Mouse (Mus musculus): ENCODE measurements at regions not wholly inside any gene's neighbourhood (a gene's known extent, or its start where the extent isn't known, plus 50 kb on each side); places are given as distances from the start of the nearest gene placed in this dataset.

DNA sequence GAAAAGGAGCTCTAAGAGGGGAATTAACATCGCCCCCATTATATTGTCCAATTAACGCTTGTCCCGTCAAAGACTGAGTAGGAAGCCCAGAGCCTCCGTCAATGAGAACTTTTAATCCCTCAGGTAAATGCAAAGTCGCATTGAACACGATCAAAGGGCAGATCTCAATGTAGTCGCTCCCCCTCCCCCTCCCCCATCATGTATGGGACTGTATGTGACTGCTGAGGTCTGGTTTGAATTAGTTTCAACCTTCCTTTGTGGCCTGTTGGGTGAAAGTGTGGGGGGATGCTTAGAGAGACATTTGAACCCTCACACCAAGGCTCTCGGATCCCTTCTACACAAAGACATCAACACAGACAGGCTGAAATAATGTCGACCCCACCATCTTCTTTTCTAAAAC is 187.9 kb downstream of the Mycn start:
- Histone ChIP-seq H3K4me1 (no peaks in the 10 kb centered on the region), H3K4me2 (no peak overlapping the region), H3K4me3 (no peak overlapping the region), H3K27me3 (no peaks in the 10 kb centered on the region), H3K27ac (no peak overlapping the region), H3K36me3 (no peaks in the 10 kb centered on the region), H3K9ac (no peak overlapping the region), H3K9me3 (no peaks in the 10 kb centered on the region)
- 32% methylated on average over 9 of the region's 9 CpGs for WGBS
- ATAC-seq (ENCODE audit: insufficient number of reproducible peaks, low FRiP score, low TSS enrichment, low read depth) = no peak

DNA sequence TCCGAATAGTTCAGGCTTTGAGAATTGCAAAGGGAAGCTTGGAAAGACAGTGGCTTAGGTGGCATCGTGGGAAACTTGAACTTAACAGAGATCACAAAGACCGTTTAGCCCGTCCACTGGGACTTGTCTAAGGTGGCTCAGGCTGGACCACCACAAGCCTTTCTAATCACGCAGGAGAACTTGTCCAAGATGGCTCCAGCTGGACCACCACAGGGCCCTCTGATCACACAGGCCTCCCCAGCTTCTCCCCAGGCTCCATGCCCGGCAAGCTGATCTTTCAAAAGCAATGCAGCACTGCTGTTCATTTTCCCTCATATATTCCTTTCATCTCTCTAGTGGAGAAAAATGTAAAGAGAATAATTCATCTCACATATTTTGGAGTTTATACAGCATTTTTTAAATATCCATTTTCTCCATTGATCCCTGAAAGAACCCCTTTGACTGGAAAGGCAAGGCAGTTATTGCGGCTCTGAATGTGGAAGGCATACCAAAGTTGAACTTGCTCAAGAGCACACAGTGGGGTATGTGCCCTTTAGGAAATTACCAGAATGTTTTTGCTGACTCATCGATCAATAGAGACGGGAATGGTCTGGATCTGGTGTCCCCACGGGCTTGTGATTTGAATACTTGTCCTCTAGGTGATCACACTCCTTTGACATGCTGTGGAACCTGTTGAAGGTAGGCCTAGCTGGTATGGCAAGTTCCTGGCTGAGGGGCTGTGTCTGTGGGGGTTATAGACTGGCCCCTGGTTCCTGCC is 189.9 kb downstream of the Mycn start:
- no peaks in the 10 kb centered on the region for H3K4me1 ChIP-seq
- H3K9ac ChIP-seq = no peak overlapping the region
- no peak overlapping the region for H3K27ac ChIP-seq
- no peaks in the 10 kb centered on the region for H3K27me3 ChIP-seq
- 87% methylated on average over 10 of the region's 10 CpGs for WGBS
- no peak for ATAC-seq (ENCODE audit: insufficient number of reproducible peaks, low FRiP score, low TSS enrichment, low read depth)
- H3K4me3 ChIP-seq = no peak overlapping the region
- H3K4me2 ChIP-seq = no peak overlapping the region
- no peaks in the 10 kb centered on the region for H3K9me3 ChIP-seq
- H3K36me3 ChIP-seq = no peaks in the 10 kb centered on the region

DNA sequence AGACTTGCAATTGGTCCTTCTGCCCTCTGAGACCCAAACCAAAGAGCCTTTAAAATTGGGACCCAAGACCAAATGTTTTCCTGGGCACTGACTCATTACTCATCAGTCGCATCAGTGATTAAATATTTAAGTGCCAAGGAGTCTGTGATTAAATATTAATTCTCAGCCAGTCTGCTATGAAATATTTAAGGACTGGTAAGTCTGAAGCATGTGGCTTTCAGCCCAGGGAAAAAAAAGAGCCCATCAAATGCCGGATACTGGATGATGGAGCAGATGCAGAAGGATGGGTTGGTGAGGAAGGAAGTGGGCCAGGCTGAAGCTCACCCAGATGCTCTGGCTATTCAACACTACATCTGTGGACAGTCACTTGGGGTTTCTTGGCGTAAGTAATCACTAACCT is 192.0 kb downstream of the Mycn start:
- H3K27ac ChIP-seq = no peak overlapping the region
- WGBS = 81% methylated on average over 3 of the region's 3 CpGs

DNA sequence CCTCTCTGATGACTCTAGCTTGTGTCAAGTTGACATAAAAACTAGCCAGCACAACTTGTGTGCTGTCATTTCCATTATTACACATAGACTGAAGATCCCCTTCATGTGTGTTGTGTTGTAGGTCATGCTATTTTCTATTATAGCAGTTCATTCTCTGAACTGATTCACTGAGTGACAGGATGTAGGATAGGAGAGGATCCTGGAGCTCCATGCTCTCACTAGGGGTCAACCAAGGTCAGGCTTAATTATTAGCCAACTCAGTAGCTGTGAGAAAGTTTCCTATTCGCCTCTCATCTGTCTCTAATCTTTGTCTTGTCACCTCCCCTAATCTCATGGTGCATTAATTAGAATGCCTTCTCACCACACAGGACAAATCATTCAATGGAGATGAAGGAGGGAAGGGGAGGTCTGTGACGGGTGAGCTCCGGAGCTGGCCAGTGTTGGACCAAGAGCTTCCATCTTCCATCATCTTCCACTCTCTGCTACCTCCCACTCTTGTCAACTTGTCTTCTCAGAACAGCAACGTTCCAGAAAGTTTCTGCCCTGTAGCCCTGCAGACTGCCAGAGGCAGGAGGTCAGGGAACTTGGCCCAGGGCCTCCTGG is 194.8 kb downstream of the Mycn start:
- H3K4me2 ChIP-seq = no peak overlapping the region
- no peak overlapping the region for H3K4me3 ChIP-seq
- H3K27me3 ChIP-seq = no peaks in the 10 kb centered on the region
- H3K9ac ChIP-seq = no peak overlapping the region
- no peaks in the 10 kb centered on the region for H3K9me3 ChIP-seq
- H3K4me1 ChIP-seq = no peaks in the 10 kb centered on the region
- no peak for ATAC-seq (ENCODE audit: insufficient number of reproducible peaks, low FRiP score, low TSS enrichment, low read depth)
- no peaks in the 10 kb centered on the region for H3K36me3 ChIP-seq
- 64% methylated on average over 4 of the region's 4 CpGs for WGBS
- H3K27ac ChIP-seq = no peak overlapping the region

More for the DNA sequence above, 192.0 kb downstream of the Mycn start:
- Histone ChIP-seq H3K4me3 (no peak overlapping the region), H3K9me3 (no peaks in the 10 kb centered on the region), H3K4me2 (no peak overlapping the region), H3K9ac (no peak overlapping the region), H3K4me1 (no peaks in the 10 kb centered on the region), H3K36me3 (no peaks in the 10 kb centered on the region), H3K27me3 (no peaks in the 10 kb centered on the region)
- no peak for ATAC-seq (ENCODE audit: insufficient number of reproducible peaks, low FRiP score, low TSS enrichment, low read depth)

DNA sequence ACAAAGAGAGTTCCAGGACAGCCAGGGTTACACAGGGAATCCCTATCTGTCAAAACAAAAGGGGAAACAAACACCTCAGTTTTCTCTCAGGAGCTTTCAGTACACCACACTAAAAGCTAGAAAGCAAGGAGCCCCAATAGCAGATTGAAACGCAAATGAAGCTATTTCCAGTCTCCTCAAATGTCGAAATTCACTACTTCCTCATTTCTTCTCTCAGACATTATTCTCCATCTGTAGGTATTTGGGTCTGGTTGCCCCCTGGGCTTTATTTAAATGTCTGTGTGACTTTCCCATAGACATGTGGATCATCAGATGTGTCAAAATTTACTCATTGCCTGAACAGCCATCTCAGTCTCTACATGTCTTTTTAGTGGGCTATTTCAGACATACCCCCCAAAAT is 197.2 kb downstream of the Mycn start:
- no peaks in the 10 kb centered on the region for H3K27me3 ChIP-seq
- H3K4me1 ChIP-seq = no peaks in the 10 kb centered on the region
- 61% methylated on average over 2 of the region's 2 CpGs for WGBS
- H3K9ac ChIP-seq = no peak overlapping the region
- H3K4me2 ChIP-seq = no peak overlapping the region
- H3K36me3 ChIP-seq = no peaks in the 10 kb centered on the region
- H3K4me3 ChIP-seq = no peak overlapping the region
- H3K9me3 ChIP-seq = no peaks in the 10 kb centered on the region
- ATAC-seq (ENCODE audit: insufficient number of reproducible peaks, low FRiP score, low TSS enrichment, low read depth) = no peak
- no peak overlapping the region for H3K27ac ChIP-seq

DNA sequence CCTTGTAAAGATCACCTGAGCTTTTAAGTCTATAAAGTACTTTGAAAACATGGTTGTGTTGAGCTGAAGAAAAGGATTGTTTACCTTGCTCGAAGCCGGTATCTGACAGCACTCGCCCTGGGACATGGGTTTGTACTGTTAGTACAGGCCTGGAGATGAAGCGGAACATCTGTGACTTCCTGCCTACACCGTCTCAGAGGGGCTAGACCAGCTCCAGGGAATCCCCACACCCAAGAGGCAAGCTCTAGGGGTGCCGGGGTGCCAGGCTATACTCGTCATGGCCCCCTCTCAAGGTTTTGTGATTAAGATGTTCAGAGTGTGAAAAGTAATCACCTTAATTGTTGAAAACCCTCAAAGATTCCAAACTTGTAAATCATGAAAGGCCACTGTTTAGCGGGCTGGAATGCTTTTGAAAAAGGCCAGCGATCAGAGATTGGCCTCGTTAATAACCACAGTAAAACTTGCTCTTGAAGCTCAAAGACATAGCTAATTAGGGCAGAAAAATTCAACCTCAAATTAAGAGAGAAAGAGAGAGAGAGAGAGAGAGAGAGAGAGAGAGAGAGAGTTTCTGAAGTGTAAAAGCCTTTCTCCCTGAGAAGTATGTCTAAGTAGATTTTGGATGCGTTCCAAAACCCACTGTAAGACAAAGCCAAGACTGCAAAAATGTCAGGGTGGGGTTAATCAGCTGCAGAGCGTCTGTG is 202.9 kb downstream of the Mycn start:
- Histone ChIP-seq H3K4me2 (no peak overlapping the region), H3K9me3 (no peaks in the 10 kb centered on the region), H3K27ac (no peak overlapping the region), H3K36me3 (no peaks in the 10 kb centered on the region), H3K27me3 (no peaks in the 10 kb centered on the region), H3K4me1 (peaks cover 9% of the 10 kb centered on the region), H3K9ac (no peak overlapping the region), H3K4me3 (no peak overlapping the region)
- WGBS = 10% methylated on average over 12 of the region's 12 CpGs
- ATAC-seq (ENCODE audit: insufficient number of reproducible peaks, low FRiP score, low TSS enrichment, low read depth) = no peak

DNA sequence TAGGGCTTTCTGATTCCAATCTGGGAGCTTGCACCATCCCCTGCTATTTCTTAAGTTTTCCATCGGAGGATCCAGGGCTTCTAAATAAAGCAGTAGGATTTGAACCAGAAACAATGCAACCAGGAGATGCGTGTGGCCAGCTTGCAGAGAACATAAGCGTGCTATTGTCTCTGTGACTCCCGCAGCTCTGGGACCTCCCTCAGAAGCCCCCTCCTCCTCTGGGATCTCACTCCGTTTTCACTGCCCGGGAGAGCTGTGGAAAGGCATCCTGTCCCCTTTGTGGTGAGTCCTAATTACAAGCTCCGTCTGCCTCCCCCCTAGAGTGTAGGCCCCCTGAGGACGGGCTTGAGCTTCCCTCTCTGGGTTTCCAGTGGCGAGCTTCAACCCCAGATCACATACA is 215.9 kb downstream of the Mycn start:
- H3K27me3 ChIP-seq = peaks cover 9% of the 10 kb centered on the region; the same call in 1 of the 2 replicates
- 0 out of 2 replicates have a peak, but pooled peaks cover 5% of the 10 kb centered on the region for H3K4me1 ChIP-seq
- no peak overlapping the region for H3K27ac ChIP-seq
- no peak overlapping the region for H3K4me3 ChIP-seq
- no peak overlapping the region for H3K4me2 ChIP-seq
- ATAC-seq (ENCODE audit: insufficient number of reproducible peaks, low FRiP score, low TSS enrichment, low read depth) = no peak
- H3K9me3 ChIP-seq = no peaks in the 10 kb centered on the region
- H3K36me3 ChIP-seq = no peaks in the 10 kb centered on the region
- 29% methylated on average over 9 of the region's 9 CpGs for WGBS
- no peak overlapping the region for H3K9ac ChIP-seq

DNA sequence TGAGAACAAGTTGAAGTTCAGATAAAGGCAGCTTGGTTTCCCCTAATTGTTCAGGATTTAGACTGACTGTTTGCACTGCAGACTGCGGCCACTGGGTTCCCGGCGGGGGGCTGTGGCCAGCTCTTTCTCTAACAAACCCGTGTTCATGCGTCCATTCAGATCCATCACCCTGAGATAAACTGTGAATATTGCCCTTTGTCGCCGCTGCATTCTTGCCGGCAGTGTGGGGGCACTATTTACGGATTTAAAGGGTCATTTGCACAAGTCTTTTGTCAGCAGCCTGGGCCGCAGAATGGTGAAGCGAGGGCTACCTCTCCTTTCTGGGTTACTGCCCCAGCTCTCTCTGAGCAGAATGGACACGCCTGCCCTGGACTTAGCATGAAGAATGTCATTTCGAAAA is 216.6 kb downstream of the Mycn start:
- no peaks in the 10 kb centered on the region for H3K9me3 ChIP-seq
- no peak overlapping the region for H3K27ac ChIP-seq
- WGBS = 31% methylated on average over 13 of the region's 13 CpGs
- H3K36me3 ChIP-seq = no peaks in the 10 kb centered on the region
- no peak overlapping the region for H3K9ac ChIP-seq
- 0 out of 2 replicates have a peak, but pooled peaks cover 5% of the 10 kb centered on the region for H3K4me1 ChIP-seq
- H3K27me3 ChIP-seq = peaks cover 9% of the 10 kb centered on the region; the same call in 1 of the 2 replicates
- no peak for ATAC-seq (ENCODE audit: insufficient number of reproducible peaks, low FRiP score, low TSS enrichment, low read depth)
- no peak overlapping the region for H3K4me3 ChIP-seq
- no peak overlapping the region for H3K4me2 ChIP-seq

DNA sequence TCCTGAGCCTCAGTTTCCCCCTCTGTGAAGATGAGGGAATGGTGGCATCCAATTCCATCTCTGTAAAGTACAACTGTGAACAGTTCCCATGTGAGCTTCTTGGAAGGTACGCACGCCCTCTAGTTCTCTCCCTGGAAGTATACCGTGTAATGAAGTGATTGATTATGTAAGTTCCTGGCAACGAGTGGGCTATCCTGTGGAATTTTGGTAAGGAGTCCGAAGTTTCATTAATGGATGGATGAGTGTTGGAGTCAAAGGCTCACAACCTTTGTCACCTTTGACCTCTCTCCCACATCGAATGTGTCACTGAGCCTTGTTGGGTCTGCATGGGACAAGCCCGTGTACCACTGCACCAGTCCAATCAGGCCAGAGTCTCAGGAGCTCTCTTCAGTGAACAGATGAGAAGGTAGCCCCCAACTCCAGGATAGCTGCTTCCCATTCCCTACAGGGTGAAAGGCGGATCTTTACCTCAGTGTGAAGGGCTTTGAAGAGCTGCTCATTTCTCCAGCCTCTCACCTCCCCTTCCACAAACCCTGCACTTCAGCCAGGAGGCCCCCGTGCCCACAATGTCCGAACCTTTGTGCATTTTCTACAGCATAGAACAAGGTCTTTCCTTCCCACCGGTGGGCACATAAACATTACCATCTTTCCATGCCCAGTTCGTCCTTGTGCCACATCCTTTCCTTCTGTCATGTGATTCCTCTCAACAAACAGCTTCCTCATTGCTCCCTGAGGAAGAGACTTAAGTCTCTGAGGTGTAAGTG is 217.8 kb downstream of the Mycn start:
- Histone ChIP-seq H3K9ac (no peak overlapping the region), H3K4me3 (no peak overlapping the region), H3K27me3 (peaks cover 9% of the 10 kb centered on the region; the same call in 1 of the 2 replicates), H3K4me1 (0 out of 2 replicates have a peak, but pooled peaks cover 5% of the 10 kb centered on the region), H3K4me2 (no peak overlapping the region), H3K27ac (no peak overlapping the region), H3K36me3 (no peaks in the 10 kb centered on the region), H3K9me3 (no peaks in the 10 kb centered on the region)
- ATAC-seq (ENCODE audit: insufficient number of reproducible peaks, low FRiP score, low TSS enrichment, low read depth) = no peak
- WGBS = 80% methylated on average over 12 of the region's 12 CpGs

DNA sequence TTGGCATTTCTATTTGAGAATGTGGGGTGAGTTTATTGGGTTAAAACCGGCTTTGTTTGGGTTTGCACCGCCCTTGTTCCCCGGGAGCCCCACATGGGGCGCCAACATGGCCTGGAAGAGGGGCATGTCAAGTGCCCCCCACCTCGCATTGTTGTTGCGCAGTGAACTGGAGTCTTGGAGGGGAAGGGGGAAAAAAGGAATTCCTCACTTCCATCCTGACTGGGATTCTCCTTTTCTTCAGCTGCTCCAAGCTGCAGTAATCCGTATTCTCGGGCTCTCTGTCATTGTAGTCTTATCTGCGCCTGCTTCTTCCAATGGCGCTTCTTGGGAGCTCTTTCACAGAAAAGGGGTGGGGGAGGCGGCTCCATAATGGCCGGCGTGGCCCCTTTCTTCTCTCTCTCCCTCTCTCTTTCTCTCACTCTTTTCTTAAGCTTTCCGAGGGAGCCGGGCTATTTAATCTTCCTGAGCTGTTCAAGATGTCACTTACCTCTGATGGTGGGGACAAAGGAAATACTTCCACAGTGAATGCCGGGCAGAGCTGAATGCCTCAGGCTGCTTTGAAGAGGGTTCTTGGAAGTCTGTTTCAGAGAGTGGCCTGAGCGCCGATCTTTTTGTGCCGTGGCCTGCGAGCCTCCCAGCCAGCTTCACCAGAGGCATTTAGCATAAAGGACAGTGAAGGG is 218.6 kb downstream of the Mycn start:
- ATAC-seq (ENCODE audit: insufficient number of reproducible peaks, low FRiP score, low TSS enrichment, low read depth) = no peak
- H3K27me3 ChIP-seq = peaks cover 9% of the 10 kb centered on the region; the same call in 1 of the 2 replicates
- WGBS = 80% methylated on average over 20 of the region's 20 CpGs

DNA sequence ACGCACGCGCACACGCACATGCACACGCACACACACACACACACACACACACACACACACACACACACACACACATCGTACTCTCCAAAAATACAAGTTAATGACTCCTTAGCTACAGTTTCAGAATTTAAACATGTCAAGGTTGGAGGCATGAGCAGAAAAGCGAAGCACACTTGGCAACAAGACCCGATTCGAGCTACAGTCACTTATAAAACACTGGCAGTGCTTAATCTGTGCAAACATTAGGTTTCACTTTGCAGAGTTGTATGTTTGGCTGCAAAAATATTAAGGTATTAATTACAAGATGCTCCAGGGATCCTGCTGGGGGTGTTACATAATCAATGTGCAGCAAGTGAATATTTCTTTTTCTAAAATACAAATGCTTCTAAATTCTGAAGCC is 225.0 kb downstream of the Mycn start:
- H3K27ac ChIP-seq = no peak overlapping the region
- no peak for ATAC-seq (ENCODE audit: insufficient number of reproducible peaks, low FRiP score, low TSS enrichment, low read depth)
- H3K4me2 ChIP-seq = no peak overlapping the region
- H3K27me3 ChIP-seq = no peaks in the 10 kb centered on the region
- H3K9me3 ChIP-seq = no peaks in the 10 kb centered on the region
- no peak overlapping the region for H3K9ac ChIP-seq
- no peak overlapping the region for H3K4me3 ChIP-seq
- WGBS = 76% methylated on average over 9 of the region's 9 CpGs
- peaks cover 6% of the 10 kb centered on the region; the same call in 1 of the 2 replicates for H3K4me1 ChIP-seq
- H3K36me3 ChIP-seq = no peaks in the 10 kb centered on the region

More for the DNA sequence above, 218.6 kb downstream of the Mycn start:
- H3K9ac ChIP-seq = no peak overlapping the region
- H3K9me3 ChIP-seq = no peaks in the 10 kb centered on the region
- no peaks in the 10 kb centered on the region for H3K36me3 ChIP-seq
- H3K4me1 ChIP-seq = 0 out of 2 replicates have a peak, but pooled peaks cover 5% of the 10 kb centered on the region
- no peak overlapping the region for H3K4me2 ChIP-seq
- H3K27ac ChIP-seq = no peak overlapping the region
- no peak overlapping the region for H3K4me3 ChIP-seq
